Mouse (Mus musculus): ENCODE results near the gene Fibcd1.

The Fibcd1 gene

DNA sequence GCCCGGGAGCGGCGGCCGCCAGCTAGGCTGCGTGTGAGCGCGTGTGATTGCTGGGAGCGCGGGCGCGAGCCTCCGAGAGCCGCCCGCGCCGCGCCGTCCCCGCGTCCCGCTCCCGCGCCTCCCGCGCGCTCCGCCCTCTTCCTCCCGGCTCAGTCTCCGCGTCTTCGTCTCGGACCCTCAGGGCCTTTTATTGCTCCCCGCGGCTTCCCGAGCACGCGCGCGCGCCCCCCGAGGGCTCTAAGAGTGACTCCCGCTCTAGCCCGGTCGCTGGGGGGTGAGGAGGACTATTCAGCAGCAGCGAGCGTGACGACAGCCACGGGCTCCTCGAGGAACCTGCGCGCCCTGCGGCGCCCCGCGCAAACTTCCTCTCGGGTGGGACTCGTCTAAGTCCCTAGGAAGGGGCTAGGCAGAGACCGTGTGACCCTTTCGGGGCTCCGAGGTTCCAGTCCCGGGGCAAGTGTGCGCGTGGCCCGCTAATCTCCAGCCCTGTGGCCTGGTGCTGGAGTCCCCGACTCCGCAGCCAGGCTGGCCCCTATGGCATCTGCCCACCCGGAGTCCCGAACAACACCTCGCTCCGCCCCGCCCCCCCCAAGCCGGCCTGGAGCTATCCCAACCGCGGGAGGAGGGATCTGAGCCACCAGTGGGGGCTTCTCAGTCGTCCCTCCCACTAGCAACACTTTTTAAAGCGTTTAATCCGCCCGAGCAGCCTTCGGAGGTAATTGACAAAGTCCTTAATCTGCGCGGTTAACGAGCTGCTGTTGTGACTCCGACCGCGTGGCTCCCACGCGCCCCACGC lies at the start of gene Fibcd1:
Gene Fibcd1, minus strand, starts transcription at position 110 of the 796 bp plus-strand sequence.
- DNase-seq (ENCODE audit: low read depth) = no peak

GRCm38 (mm10) chr2:31894221-31894870 lies 48.5 kb upstream of the Fibcd1 start:
- no peak for DNase-seq (ENCODE audit: low read depth)

GRCm38 (mm10) chr2:31893110-31893669 lies 47.4 kb upstream of the Fibcd1 start:
- DNase-seq (ENCODE audit: low read depth) = no peak

GRCm38 (mm10) chr2:31891219-31891618 lies 45.4 kb upstream of the Fibcd1 start:
- DNase-seq (ENCODE audit: low read depth) = no peak

DNA sequence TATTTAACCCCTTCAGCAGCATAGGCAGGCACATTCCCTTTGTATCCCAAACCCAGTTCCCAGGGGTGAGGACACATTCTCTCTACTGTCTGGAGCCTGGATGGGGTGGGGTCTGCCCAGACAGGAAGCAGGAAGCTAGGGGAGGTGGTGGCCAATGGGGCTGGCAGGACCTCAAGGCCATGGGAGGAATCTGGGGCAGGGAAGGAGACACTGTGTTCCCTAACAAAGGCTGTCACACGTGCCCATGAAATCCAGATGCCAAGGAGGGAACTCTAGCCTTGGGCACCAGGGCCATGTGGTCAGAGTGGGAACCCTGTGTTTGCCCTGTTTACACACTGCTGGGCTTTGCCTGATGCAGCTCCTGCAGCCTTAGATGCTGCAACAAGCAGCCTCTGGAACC lies 43.1 kb upstream of the Fibcd1 start:
- no peak for DNase-seq (ENCODE audit: low read depth)

- no peak for DNase-seq (ENCODE audit: low read depth)
Observed at GRCm38 (mm10) chr2:31887030-31887429, 41.2 kb upstream of the Fibcd1 start, which contains the start of gene Lamc3. Gene Lamc3 (plus strand): TSS chr2:31887291.

DNA sequence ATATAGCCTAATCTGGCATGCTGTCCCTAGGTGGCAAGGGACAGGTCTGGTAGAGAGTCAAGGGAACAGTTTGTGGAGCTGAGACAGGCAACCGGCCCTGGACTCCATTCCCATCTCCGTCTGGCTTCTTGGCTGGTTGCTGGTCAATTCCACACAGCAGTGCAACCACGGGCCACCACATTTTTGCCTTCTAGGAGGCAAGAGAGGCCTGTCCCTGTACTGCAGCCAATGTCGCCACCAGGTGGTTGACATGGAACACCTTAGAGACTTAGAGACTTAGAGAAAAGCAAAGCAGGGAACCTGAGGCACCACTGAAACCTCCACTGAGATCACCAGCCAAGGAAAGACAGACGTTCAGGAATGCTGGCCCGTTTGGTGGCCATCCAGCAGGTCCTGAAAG lies 39.0 kb upstream of the Fibcd1 start:
- peak; percentile 55 for DNase-seq (ENCODE audit: low read depth)

GRCm38 (mm10) chr2:31883061-31883460 lies 37.3 kb upstream of the Fibcd1 start:
- no peak for DNase-seq (ENCODE audit: low read depth)

DNA sequence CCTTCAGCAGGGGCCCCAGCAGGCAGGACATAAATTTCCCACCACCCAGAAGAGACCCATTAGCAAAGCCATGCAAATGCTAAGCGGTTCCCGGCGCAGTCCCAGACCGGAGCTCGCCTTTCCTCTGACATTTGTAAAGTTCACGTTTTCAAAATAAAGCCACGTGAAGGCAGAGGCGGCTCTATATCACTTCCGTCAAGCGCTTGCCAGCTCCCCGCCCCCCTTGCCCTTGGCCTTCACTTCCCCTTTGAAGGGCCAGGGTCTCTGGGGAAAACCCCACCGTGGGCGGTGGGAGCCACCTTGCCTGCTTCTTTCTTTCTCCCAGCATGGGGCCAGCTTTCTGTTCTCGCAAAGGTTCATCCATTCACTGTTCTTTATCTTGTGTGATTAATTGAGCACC lies 35.1 kb upstream of the Fibcd1 start:
- DNase-seq (ENCODE audit: low read depth) = no peak

GRCm38 (mm10) chr2:31878610-31879009 lies 32.8 kb upstream of the Fibcd1 start:
- no peak for DNase-seq (ENCODE audit: low read depth)

- DNase-seq (ENCODE audit: low read depth) = no peak
Observed at GRCm38 (mm10) chr2:31876446-31876845, 30.6 kb upstream of the Fibcd1 start.

GRCm38 (mm10) chr2:31874290-31874855 lies 28.6 kb upstream of the Fibcd1 start:
- DNase-seq (ENCODE audit: low read depth) = no peak

DNA sequence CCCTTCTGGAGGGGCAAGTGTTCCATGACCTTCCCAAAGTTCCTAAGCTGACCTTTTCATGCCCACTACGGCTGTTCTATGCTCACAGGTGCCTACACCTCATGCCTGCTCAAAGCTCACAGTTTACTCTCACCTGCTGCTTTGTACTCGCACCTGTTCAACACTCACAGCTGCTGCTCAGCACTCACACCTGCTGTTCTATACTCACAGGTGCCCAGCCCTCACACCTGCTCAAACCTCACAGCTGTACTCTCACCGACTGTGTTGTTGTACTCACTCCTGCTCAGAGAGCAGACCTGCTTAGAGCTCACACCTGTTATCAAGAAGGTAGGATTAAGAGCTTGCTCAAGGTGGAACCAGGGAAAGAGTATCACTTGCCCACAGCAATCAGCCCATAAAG lies 24.9 kb upstream of the Fibcd1 start:
- no peak for DNase-seq (ENCODE audit: low read depth)

DNA sequence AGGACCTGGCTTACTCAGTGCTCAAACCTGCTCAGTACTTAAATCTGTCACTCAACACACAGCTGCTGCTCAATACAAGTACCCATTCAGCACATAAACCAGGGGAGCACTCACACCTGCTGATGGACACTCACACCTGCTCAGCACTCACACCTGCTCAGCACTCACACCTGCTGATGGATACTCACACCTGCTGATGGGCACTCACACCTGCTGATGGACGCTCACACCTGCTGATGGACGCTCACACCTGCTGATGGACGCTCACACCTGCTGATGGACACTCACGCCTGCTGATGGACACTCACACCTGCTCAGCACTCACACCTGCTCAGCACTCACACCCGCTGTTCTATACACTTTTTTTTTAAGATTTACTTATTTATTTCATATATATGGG lies 23.9 kb upstream of the Fibcd1 start:
- no peak for DNase-seq (ENCODE audit: low read depth)

- no peak for DNase-seq (ENCODE audit: low read depth)
Observed at GRCm38 (mm10) chr2:31868538-31869164, 22.8 kb upstream of the Fibcd1 start.

- no peak for DNase-seq (ENCODE audit: low read depth)
Observed at GRCm38 (mm10) chr2:31867773-31868537, 22.1 kb upstream of the Fibcd1 start.

DNA sequence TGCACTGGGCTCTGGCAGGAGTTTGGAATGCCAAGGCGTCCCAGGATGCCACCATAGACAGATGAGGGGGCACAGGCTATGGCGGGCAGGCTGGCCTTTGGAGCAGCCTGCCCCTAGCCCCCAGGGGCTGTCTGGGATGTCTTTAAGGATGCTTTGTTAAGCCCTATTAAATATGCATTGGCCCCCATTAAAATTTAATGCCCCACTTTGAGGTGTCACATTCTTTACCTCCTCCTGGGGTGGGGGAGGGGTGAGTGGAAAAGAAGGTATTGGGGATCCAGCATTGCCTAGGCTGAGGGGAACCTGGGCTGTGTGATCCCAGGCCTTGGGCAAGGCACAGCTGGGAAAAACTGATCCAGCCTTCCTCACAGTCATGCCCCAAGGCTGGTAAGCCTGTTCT lies 20.0 kb upstream of the Fibcd1 start:
- DNase-seq (ENCODE audit: low read depth) = no peak

DNA sequence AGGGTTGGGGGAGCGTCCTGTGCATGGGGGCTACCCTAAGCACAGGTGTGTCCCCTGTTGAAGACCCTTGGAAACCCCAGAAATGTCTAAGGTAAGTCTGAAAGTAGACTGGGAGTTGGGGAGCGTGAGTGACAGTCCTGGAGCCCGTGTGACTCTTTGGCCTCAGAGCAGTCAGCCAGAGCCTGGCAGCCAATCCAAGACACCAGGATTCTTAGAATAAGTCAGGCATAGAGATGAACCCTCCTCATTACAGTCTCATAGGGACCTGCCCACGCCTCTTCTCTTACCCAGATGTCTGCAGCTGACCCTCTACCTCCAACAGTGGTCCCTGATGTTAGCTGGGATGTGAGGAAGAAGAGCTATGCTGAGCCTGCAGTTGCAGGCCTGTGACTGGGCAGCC lies 19.5 kb upstream of the Fibcd1 start:
- no peak for DNase-seq (ENCODE audit: low read depth)

DNA sequence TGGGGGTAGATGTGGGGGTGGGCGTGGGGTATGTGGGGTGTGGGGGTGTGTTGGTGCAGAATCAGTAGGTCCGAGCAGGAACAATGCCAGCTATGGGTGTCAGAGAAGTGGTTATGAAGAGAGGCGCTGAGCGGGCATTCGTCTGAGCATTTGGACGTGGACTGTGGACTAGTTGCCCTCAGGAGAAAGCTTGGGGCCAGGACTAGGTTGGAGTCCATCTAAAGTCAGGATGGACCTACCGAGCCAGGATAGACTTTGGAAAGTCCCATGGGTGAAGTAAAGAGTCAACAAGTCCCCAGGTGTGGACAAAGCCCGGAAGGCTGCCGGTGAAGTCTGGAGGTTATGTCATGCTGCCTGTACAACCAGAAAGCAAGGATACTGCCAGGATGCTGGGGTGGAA lies 19.1 kb upstream of the Fibcd1 start:
- no peak for DNase-seq (ENCODE audit: low read depth)

DNA sequence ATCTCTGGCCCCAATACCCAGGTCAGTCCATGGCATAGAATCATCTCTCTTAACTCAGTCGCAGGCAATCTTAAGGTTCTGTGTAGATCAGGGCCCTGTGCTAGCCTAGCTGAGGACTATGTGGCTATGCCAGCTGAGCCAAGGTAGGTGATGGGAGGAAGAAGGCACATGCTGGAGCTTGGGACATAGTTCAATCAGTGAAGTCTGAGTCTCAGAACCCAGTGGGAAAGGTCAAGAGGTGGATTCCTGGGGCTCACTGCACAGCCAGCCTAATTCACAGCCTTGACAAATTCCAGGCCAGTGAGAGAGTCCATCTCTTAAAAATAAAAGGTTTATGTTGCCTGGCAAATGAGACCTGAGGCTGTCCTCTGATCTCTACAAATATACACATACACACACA lies 18.0 kb upstream of the Fibcd1 start:
- DNase-seq (ENCODE audit: low read depth) = no peak

DNA sequence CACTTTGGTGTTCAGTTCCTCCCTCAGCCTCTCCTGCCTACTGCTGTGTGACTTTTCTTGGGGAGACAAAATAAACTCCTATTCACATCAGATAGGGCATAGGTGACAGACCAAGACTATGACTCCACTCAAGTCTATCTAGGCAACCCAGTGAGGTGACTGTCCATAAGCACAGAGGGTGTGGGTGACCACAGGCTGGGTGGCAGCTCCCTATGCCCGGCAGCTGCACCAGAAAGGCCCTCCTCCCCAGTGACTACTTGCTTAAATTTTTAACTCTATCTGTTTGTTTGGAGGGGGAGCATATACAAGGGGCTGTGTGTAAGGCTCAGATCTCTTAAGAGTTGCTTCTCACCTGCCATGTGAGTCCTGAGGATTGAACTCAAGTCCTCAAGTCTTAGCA lies 17.1 kb upstream of the Fibcd1 start:
- no peak for DNase-seq (ENCODE audit: low read depth)

DNA sequence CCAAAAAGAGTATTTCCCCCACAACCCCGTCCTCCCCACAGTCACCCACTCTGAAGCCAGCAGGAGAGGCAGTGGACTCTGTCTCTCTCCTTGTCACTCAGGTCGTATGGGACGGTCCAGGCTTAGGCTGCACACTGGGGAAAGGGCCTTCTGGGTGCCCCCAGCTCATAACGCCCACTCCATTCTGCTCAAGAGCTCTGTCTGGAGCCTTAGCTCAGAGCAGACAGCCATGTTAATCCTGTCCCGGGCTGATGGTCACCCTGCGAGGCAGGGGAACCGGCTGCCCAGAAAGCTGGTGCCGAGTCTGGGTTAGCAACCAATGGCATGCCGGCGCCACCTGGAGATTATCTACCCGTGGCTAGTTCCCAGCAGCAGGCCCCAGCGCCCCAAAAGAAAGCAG lies 12.7 kb upstream of the Fibcd1 start:
- no peak for DNase-seq (ENCODE audit: low read depth)

Data from 416B (cell line).